Mouse (Mus musculus): ENCODE measurements around the gene Cacybp. TPM values are rescaled to one million over a fixed set of nuclear protein-coding genes. Genes with fewer than 3 reads are reported as not detected.
A peak's percentile ranks its signal among the peaks of the same experiment; 100 is the strongest.

Cacybp gene
- polyA plus RNA-seq, 1 experiment, result 39.9 TPM

- no peaks in the 10 kb centered on the region for H3K27me3 ChIP-seq (ENCODE audit: control insufficient read depth, insufficient read depth, insufficient read length)
- peak overlapping the region; percentile 81 for H3K4me2 ChIP-seq (ENCODE audit: low read depth)
- H3K79me2 ChIP-seq (ENCODE audit: control insufficient read depth, insufficient read depth), result peaks cover 53% of the 10 kb centered on the region
- peak overlapping the region; percentile 70 for H3K4me3 ChIP-seq
- H3K36me3 ChIP-seq (ENCODE audit: control insufficient read depth, insufficient read depth), result peaks cover 6% of the 10 kb centered on the region
- H3ac ChIP-seq (ENCODE audit: control insufficient read depth, insufficient read length), result peak overlapping the region; percentile 51
- no peak for TF ChIP-seq TCF3 (IDR thresholded peaks at IDR 0.05; ENCODE audit: insufficient read length, low read depth)
- no peak for TF ChIP-seq MYOG (IDR thresholded peaks at IDR 0.05; ENCODE audit: control insufficient read depth in 1 of 3, insufficient read depth in 1 of 3, insufficient read length in 2 of 3, low read depth in 2 of 3)
- no peak for TF ChIP-seq TCF12 (IDR thresholded peaks at IDR 0.05; ENCODE audit: insufficient read depth, poor library complexity, severe bottlenecking)
- TF ChIP-seq REST (IDR thresholded peaks at IDR 0.05; ENCODE audit: insufficient read depth, insufficient read length), result no peak
- no peak for TF ChIP-seq POLR2AphosphoS2 (IDR thresholded peaks at IDR 0.05; ENCODE audit: insufficient read length, low read depth)
- no peak for TF ChIP-seq USF1 (IDR thresholded peaks at IDR 0.05; ENCODE audit: low read depth)
- TF ChIP-seq SRF (IDR thresholded peaks at IDR 0.05; ENCODE audit: control insufficient read depth, insufficient read length, low read depth), result no peak
- no peak for TF ChIP-seq CEBPB (IDR thresholded peaks at IDR 0.05; ENCODE audit: insufficient read depth, poor library complexity, severe bottlenecking)
- no peak for TF ChIP-seq MYOD1 (IDR thresholded peaks at IDR 0.05; ENCODE audit: control insufficient read depth in 1 of 3, insufficient read length in 2 of 3, low read depth in 2 of 3)
- TF ChIP-seq POLR2A (IDR thresholded peaks at IDR 0.05; ENCODE audit: insufficient read length, low read depth), result no peak
- no peak for TF ChIP-seq MAX (IDR thresholded peaks at IDR 0.05; ENCODE audit: low read depth)
- TF ChIP-seq E2F4 (IDR thresholded peaks at IDR 0.05; ENCODE audit: insufficient read depth), result no peak
These were observed 468 bp downstream of the Cacybp start for GRCm38 (mm10) chr1:160212123-160212691.

DNA sequence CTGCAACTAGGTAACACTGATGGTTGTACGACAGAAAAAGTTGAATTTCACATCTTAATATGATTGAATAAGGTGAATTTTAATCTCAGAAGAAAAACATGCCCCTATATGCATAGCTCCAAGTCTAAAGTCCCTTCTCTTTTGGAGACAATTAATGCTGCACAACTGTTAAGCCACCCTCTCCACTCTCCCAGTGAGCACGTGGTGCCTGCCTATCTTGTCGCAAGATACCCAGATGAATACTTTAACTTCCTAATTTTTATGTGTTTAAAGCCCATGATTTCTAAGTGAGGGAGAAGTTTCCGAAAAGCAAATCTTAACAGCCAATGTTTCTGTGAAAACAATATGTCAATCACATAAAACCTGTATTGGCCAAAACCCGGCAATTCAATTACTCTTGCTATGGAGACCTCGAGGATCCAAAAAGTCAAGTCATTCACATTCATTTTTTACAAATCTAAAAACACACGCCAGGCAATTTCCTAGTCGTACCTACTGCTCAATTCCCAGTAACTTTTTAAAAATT, 1.0 kb downstream of the Cacybp start:
- peak overlapping the region; percentile 81 for H3K4me2 ChIP-seq (ENCODE audit: low read depth)
- peak overlapping the region; percentile 51 for H3ac ChIP-seq (ENCODE audit: control insufficient read depth, insufficient read length)
- H3K4me3 ChIP-seq, result peak overlapping the region; percentile 70
- peaks cover 11% of the 10 kb centered on the region for H3K36me3 ChIP-seq (ENCODE audit: control insufficient read depth, insufficient read depth)
- peaks cover 59% of the 10 kb centered on the region for H3K79me2 ChIP-seq (ENCODE audit: control insufficient read depth, insufficient read depth)
- TF ChIP-seq TCF3 (IDR thresholded peaks at IDR 0.05; ENCODE audit: insufficient read length, low read depth) (no peak), POLR2A (IDR thresholded peaks at IDR 0.05; ENCODE audit: insufficient read length, low read depth) (no peak), USF1 (IDR thresholded peaks at IDR 0.05; ENCODE audit: low read depth) (peak; percentile 73)
- no peaks in the 10 kb centered on the region for H3K27me3 ChIP-seq (ENCODE audit: control insufficient read depth, insufficient read depth, insufficient read length)

DNA sequence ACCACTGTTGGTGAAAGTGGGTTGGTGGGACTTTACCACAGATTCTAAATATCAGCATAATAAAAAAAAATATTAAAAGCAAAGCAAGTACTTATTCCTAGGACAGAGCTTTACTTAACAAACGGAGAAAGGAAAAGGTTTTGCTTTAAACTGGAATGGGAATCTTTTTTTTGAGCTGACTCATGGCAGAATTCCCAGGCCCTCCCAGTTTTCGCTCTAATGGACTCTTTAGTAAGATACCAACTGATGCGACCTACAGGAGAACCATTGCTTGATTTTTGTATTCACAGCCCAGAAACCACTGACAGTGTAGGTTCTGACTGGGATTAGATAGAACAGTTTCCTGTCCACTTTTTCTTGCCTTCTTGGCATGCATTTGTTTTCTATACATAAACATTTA, 2.1 kb downstream of the Cacybp start:
- Histone ChIP-seq H3ac (ENCODE audit: control insufficient read depth, insufficient read length) (no peak overlapping the region), H3K79me2 (ENCODE audit: control insufficient read depth, insufficient read depth) (peaks cover 63% of the 10 kb centered on the region), H3K4me3 (peak overlapping the region; percentile 70), H3K36me3 (ENCODE audit: control insufficient read depth, insufficient read depth) (peaks cover 15% of the 10 kb centered on the region), H3K27me3 (ENCODE audit: control insufficient read depth, insufficient read depth, insufficient read length) (no peaks in the 10 kb centered on the region), H3K4me2 (ENCODE audit: low read depth) (peak overlapping the region; percentile 81)
- no peak for TF ChIP-seq REST (IDR thresholded peaks at IDR 0.05; ENCODE audit: insufficient read depth, insufficient read length)
- TF ChIP-seq POLR2A (IDR thresholded peaks at IDR 0.05; ENCODE audit: insufficient read length, low read depth), result no peak
- TF ChIP-seq E2F4 (IDR thresholded peaks at IDR 0.05; ENCODE audit: insufficient read depth), result no peak
- TF ChIP-seq CEBPB (IDR thresholded peaks at IDR 0.05; ENCODE audit: insufficient read depth, poor library complexity, severe bottlenecking), result no peak
- TF ChIP-seq USF1 (IDR thresholded peaks at IDR 0.05; ENCODE audit: low read depth), result no peak
- no peak for TF ChIP-seq MAX (IDR thresholded peaks at IDR 0.05; ENCODE audit: low read depth)
- TF ChIP-seq MYOG (IDR thresholded peaks at IDR 0.05; ENCODE audit: control insufficient read depth in 1 of 3, insufficient read depth in 1 of 3, insufficient read length in 2 of 3, low read depth in 2 of 3), result no peak
- no peak for TF ChIP-seq TCF12 (IDR thresholded peaks at IDR 0.05; ENCODE audit: insufficient read depth, poor library complexity, severe bottlenecking)
- TF ChIP-seq TCF3 (IDR thresholded peaks at IDR 0.05; ENCODE audit: insufficient read length, low read depth), result no peak
- no peak for TF ChIP-seq SRF (IDR thresholded peaks at IDR 0.05; ENCODE audit: control insufficient read depth, insufficient read length, low read depth)
- TF ChIP-seq MYOD1 (IDR thresholded peaks at IDR 0.05; ENCODE audit: control insufficient read depth in 1 of 3, insufficient read length in 2 of 3, low read depth in 2 of 3), result no peak

- Histone ChIP-seq H3K4me3 (no peak overlapping the region), H3K27me3 (ENCODE audit: control insufficient read depth, insufficient read depth, insufficient read length) (no peaks in the 10 kb centered on the region), H3K4me2 (ENCODE audit: low read depth) (peak overlapping the region; percentile 16), H3ac (ENCODE audit: control insufficient read depth, insufficient read length) (no peak overlapping the region), H3K36me3 (ENCODE audit: control insufficient read depth, insufficient read depth) (peaks cover 22% of the 10 kb centered on the region), H3K79me2 (ENCODE audit: control insufficient read depth, insufficient read depth) (peaks cover 69% of the 10 kb centered on the region)
- TF ChIP-seq MYOG (IDR thresholded peaks at IDR 0.05; ENCODE audit: control insufficient read depth in 1 of 3, insufficient read depth in 1 of 3, insufficient read length in 2 of 3, low read depth in 2 of 3) (no peak), TCF3 (IDR thresholded peaks at IDR 0.05; ENCODE audit: insufficient read length, low read depth) (no peak), CEBPB (IDR thresholded peaks at IDR 0.05; ENCODE audit: insufficient read depth, poor library complexity, severe bottlenecking) (no peak), SRF (IDR thresholded peaks at IDR 0.05; ENCODE audit: control insufficient read depth, insufficient read length, low read depth) (no peak), USF1 (IDR thresholded peaks at IDR 0.05; ENCODE audit: low read depth) (no peak), E2F4 (IDR thresholded peaks at IDR 0.05; ENCODE audit: insufficient read depth) (no peak), POLR2A (IDR thresholded peaks at IDR 0.05; ENCODE audit: insufficient read length, low read depth) (no peak), TCF12 (IDR thresholded peaks at IDR 0.05; ENCODE audit: insufficient read depth, poor library complexity, severe bottlenecking) (no peak), REST (IDR thresholded peaks at IDR 0.05; ENCODE audit: insufficient read depth, insufficient read length) (no peak), POLR2AphosphoS2 (IDR thresholded peaks at IDR 0.05; ENCODE audit: insufficient read length, low read depth) (no peak), MYOD1 (IDR thresholded peaks at IDR 0.05; ENCODE audit: control insufficient read depth in 1 of 3, insufficient read length in 2 of 3, low read depth in 2 of 3) (no peak), MAX (IDR thresholded peaks at IDR 0.05; ENCODE audit: low read depth) (no peak)
These were observed 2.8 kb downstream of the Cacybp start for GRCm38 (mm10) chr1:160209844-160210243.
